Mouse (Mus musculus): ENCODE measurements at regions not wholly inside any gene's neighbourhood (a gene's known extent, or its start where the extent isn't known, plus 50 kb on each side); places are given as distances from the start of the nearest gene placed in this dataset.

DNA sequence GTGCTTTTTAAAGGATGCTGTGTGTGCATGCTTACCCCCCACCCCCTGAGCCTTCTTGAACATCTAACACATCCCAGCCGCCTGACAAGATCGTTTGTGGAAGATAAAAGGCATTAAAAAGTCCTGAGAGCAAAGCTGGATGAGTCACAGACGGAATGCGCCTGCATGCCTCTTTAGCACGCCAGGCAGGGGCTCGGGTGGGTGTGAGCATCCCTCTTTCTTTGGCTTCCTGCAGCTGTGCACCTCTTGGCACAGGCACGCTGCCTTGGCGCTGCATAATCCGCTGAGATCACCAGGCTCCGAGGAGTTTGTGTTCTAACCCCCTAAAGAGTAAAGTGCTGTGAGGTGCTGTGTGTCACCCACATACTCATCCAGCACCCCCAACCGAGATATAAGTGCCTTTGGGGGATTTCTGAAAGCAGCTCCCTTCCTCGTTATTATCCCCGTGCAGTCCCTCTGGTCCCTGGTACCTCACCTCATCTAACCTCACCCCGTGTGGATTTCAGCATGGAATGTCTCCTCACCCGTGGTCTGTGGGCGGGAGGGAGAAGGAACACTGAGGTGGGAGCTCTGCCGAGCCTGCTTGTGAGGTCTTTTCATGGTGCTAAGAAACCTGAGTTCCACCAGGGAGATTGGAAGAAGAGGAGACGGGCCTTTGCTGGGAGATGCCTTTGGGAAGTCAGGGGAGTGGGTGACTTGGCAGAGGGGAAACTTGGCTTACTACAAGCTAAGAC lies 117.8 kb upstream of the Topaz1 start:
- Histone ChIP-seq H3K9ac (ENCODE audit: low read length) (no peak overlapping the region), H3K27ac (replicated peaks in 1 of 2; ENCODE audit: control insufficient read depth in 1 of 2, insufficient read depth in 1 of 2, low read depth in 2 of 2, low read length in 2 of 2) (no peak overlapping the region), H3K4me1 (ENCODE audit: control insufficient read depth in 2 of 2, insufficient read depth in 2 of 2, low read length in 2 of 2) (no peaks in the 10 kb centered on the region), H3K9me3 (ENCODE audit: control insufficient read depth, low read length) (no peaks in the 10 kb centered on the region), H3K36me3 (ENCODE audit: control insufficient read depth, insufficient read depth, low read length) (no peaks in the 10 kb centered on the region), H3K4me2 (ENCODE audit: low read length) (no peak overlapping the region), H3K4me3 (ENCODE audit: control insufficient read depth in 1 of 2, insufficient read depth in 1 of 2, low read depth in 1 of 2, low read length in 2 of 2) (no peak overlapping the region), H3K27me3 (ENCODE audit: control insufficient read depth, insufficient read depth, low read length) (peaks cover 22% of the 10 kb centered on the region)
- WGBS, result 15% methylated on average over 18 of the region's 18 CpGs
- no peak for ATAC-seq (ENCODE audit: insufficient number of reproducible peaks, insufficient read depth, low FRiP score, low read depth)

- H3K4me3 ChIP-seq (ENCODE audit: control insufficient read depth in 1 of 2, insufficient read depth in 1 of 2, low read depth in 1 of 2, low read length in 2 of 2), result no peak overlapping the region
- 70% methylated on average over 9 of the region's 9 CpGs for WGBS
- no peak overlapping the region for H3K4me2 ChIP-seq (ENCODE audit: low read length)
- peaks cover 22% of the 10 kb centered on the region for H3K27me3 ChIP-seq (ENCODE audit: control insufficient read depth, insufficient read depth, low read length)
- no peaks in the 10 kb centered on the region for H3K36me3 ChIP-seq (ENCODE audit: control insufficient read depth, insufficient read depth, low read length)
- no peaks in the 10 kb centered on the region for H3K4me1 ChIP-seq (ENCODE audit: control insufficient read depth in 2 of 2, insufficient read depth in 2 of 2, low read length in 2 of 2)
- no peak overlapping the region for H3K9ac ChIP-seq (ENCODE audit: low read length)
- no peaks in the 10 kb centered on the region for H3K9me3 ChIP-seq (ENCODE audit: control insufficient read depth, low read length)
- no peak overlapping the region for H3K27ac ChIP-seq (replicated peaks in 1 of 2; ENCODE audit: control insufficient read depth in 1 of 2, insufficient read depth in 1 of 2, low read depth in 2 of 2, low read length in 2 of 2)
- no peak for ATAC-seq (ENCODE audit: insufficient number of reproducible peaks, insufficient read depth, low FRiP score, low read depth)
These were observed 115.4 kb upstream of the Topaz1 start for GRCm38 (mm10) chr9:122631793-122632192.

DNA sequence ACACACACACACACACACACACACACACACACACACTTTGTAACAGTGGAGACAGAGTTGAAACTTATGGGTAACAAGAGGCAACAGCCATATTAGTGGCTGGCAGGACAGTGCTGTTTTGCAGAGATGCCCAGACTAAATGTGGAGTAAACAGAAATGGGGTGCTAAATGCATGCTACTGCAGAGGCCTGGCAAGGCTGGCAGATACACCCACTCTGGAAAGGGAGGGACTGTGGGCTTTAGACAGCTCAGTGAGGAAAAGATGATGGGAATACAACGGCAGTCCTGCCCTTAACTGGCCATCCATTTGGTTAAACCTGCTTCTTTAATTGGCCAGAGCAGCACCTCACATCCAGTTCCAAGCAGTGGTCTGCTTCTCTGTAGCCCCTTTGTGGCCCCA lies 113.7 kb upstream of the Topaz1 start:
- ATAC-seq (ENCODE audit: insufficient number of reproducible peaks, insufficient read depth, low FRiP score, low read depth), result no peak

GRCm38 (mm10) chr9:122635138-122635964 lies 111.8 kb upstream of the Topaz1 start:
- Histone ChIP-seq H3K4me2 (ENCODE audit: low read length) (no peak overlapping the region), H3K27ac (replicated peaks in 1 of 2; ENCODE audit: control insufficient read depth in 1 of 2, insufficient read depth in 1 of 2, low read depth in 2 of 2, low read length in 2 of 2) (no peak overlapping the region), H3K36me3 (ENCODE audit: control insufficient read depth, insufficient read depth, low read length) (no peaks in the 10 kb centered on the region), H3K9ac (ENCODE audit: low read length) (no peak overlapping the region), H3K27me3 (ENCODE audit: control insufficient read depth, insufficient read depth, low read length) (peaks cover 12% of the 10 kb centered on the region; the same call in 1 of the 2 replicates), H3K4me3 (ENCODE audit: control insufficient read depth in 1 of 2, insufficient read depth in 1 of 2, low read depth in 1 of 2, low read length in 2 of 2) (no peak overlapping the region), H3K9me3 (ENCODE audit: control insufficient read depth, low read length) (no peaks in the 10 kb centered on the region), H3K4me1 (ENCODE audit: control insufficient read depth in 2 of 2, insufficient read depth in 2 of 2, low read length in 2 of 2) (no peaks in the 10 kb centered on the region)
- 60% methylated on average over 10 of the region's 10 CpGs for WGBS
- ATAC-seq (ENCODE audit: insufficient number of reproducible peaks, insufficient read depth, low FRiP score, low read depth), result no peak

More for the DNA sequence above, 113.7 kb upstream of the Topaz1 start:
- H3K4me2 ChIP-seq (ENCODE audit: low read length), result no peak overlapping the region
- no peaks in the 10 kb centered on the region for H3K4me1 ChIP-seq (ENCODE audit: control insufficient read depth in 2 of 2, insufficient read depth in 2 of 2, low read length in 2 of 2)
- peaks cover 25% of the 10 kb centered on the region for H3K27me3 ChIP-seq (ENCODE audit: control insufficient read depth, insufficient read depth, low read length)
- H3K9ac ChIP-seq (ENCODE audit: low read length), result no peak overlapping the region
- H3K36me3 ChIP-seq (ENCODE audit: control insufficient read depth, insufficient read depth, low read length), result no peaks in the 10 kb centered on the region
- H3K9me3 ChIP-seq (ENCODE audit: control insufficient read depth, low read length), result no peaks in the 10 kb centered on the region
- 81% methylated on average over 1 of the region's 1 CpGs for WGBS
- H3K27ac ChIP-seq (replicated peaks in 1 of 2; ENCODE audit: control insufficient read depth in 1 of 2, insufficient read depth in 1 of 2, low read depth in 2 of 2, low read length in 2 of 2), result no peak overlapping the region
- H3K4me3 ChIP-seq (ENCODE audit: control insufficient read depth in 1 of 2, insufficient read depth in 1 of 2, low read depth in 1 of 2, low read length in 2 of 2), result no peak overlapping the region

GRCm38 (mm10) chr9:122637591-122637990 lies 109.6 kb upstream of the Topaz1 start:
- no peak overlapping the region for H3K4me3 ChIP-seq (ENCODE audit: control insufficient read depth in 1 of 2, insufficient read depth in 1 of 2, low read depth in 1 of 2, low read length in 2 of 2)
- H3K36me3 ChIP-seq (ENCODE audit: control insufficient read depth, insufficient read depth, low read length), result no peaks in the 10 kb centered on the region
- WGBS, result 41% methylated on average over 3 of the region's 3 CpGs
- H3K4me2 ChIP-seq (ENCODE audit: low read length), result no peak overlapping the region
- no peak overlapping the region for H3K9ac ChIP-seq (ENCODE audit: low read length)
- no peak for ATAC-seq (ENCODE audit: insufficient number of reproducible peaks, insufficient read depth, low FRiP score, low read depth)
- no peaks in the 10 kb centered on the region for H3K9me3 ChIP-seq (ENCODE audit: control insufficient read depth, low read length)
- 0 out of 2 replicates have a peak, but pooled peaks cover 3% of the 10 kb centered on the region for H3K27me3 ChIP-seq (ENCODE audit: control insufficient read depth, insufficient read depth, low read length)
- H3K27ac ChIP-seq (replicated peaks in 1 of 2; ENCODE audit: control insufficient read depth in 1 of 2, insufficient read depth in 1 of 2, low read depth in 2 of 2, low read length in 2 of 2), result no peak overlapping the region
- no peaks in the 10 kb centered on the region for H3K4me1 ChIP-seq (ENCODE audit: control insufficient read depth in 2 of 2, insufficient read depth in 2 of 2, low read length in 2 of 2)

DNA sequence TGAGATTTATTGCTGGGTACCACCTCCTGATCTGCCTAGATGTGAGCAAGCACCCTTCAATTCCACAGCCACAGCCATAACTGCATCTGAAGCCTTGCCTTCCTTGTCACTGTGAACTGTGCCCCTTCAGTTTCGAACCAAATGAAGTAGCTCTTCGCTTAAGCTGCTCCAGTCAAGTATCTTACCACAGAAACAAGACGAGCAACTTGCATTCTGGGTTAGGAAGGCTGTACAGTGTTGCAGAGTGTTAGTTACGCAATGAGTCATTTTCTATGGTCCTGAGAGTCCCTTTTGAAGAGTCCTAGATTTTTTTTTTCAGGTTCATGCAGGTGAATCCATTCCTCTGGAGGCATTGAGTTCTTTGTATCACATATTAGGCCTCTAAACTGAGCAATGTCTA lies 107.9 kb upstream of the Topaz1 start:
- Histone ChIP-seq H3K4me3 (ENCODE audit: control insufficient read depth in 1 of 2, insufficient read depth in 1 of 2, low read depth in 1 of 2, low read length in 2 of 2) (no peak overlapping the region), H3K4me1 (ENCODE audit: control insufficient read depth in 2 of 2, insufficient read depth in 2 of 2, low read length in 2 of 2) (no peaks in the 10 kb centered on the region), H3K27me3 (ENCODE audit: control insufficient read depth, insufficient read depth, low read length) (0 out of 2 replicates have a peak, but pooled peaks cover 3% of the 10 kb centered on the region), H3K4me2 (ENCODE audit: low read length) (no peak overlapping the region), H3K27ac (replicated peaks in 1 of 2; ENCODE audit: control insufficient read depth in 1 of 2, insufficient read depth in 1 of 2, low read depth in 2 of 2, low read length in 2 of 2) (no peak overlapping the region), H3K36me3 (ENCODE audit: control insufficient read depth, insufficient read depth, low read length) (no peaks in the 10 kb centered on the region), H3K9me3 (ENCODE audit: control insufficient read depth, low read length) (no peaks in the 10 kb centered on the region), H3K9ac (ENCODE audit: low read length) (no peak overlapping the region)
- WGBS, result 81% methylated on average over 4 of the region's 4 CpGs
- ATAC-seq (ENCODE audit: insufficient number of reproducible peaks, insufficient read depth, low FRiP score, low read depth), result no peak

DNA sequence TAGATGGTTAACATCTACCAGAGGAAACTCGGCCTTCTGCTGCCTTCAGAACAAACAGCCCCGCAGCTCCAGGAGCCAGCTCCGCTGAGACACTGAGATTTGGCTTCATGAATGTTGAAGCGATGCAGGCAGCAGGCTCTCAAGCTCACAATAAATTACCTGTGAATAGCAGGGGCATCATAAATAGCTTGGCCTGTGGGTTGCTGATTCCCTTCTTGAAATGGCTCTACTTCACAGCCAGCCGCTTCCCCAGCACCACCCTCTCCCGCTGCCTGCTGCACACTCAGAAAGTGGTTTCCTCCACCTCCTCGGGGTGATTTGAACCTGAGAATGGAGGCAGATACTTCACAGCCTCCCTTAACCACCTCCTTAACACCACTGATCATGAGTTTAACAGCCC lies 104.2 kb upstream of the Topaz1 start:
- H3K4me2 ChIP-seq (ENCODE audit: low read length), result no peak overlapping the region
- H3K27me3 ChIP-seq (ENCODE audit: control insufficient read depth, insufficient read depth, low read length), result 0 out of 2 replicates have a peak, but pooled peaks cover 3% of the 10 kb centered on the region
- H3K4me3 ChIP-seq (ENCODE audit: control insufficient read depth in 1 of 2, insufficient read depth in 1 of 2, low read depth in 1 of 2, low read length in 2 of 2), result no peak overlapping the region
- no peak overlapping the region for H3K9ac ChIP-seq (ENCODE audit: low read length)
- no peaks in the 10 kb centered on the region for H3K4me1 ChIP-seq (ENCODE audit: control insufficient read depth in 2 of 2, insufficient read depth in 2 of 2, low read length in 2 of 2)
- WGBS, result 55% methylated on average over 7 of the region's 7 CpGs
- no peak overlapping the region for H3K27ac ChIP-seq (replicated peaks in 1 of 2; ENCODE audit: control insufficient read depth in 1 of 2, insufficient read depth in 1 of 2, low read depth in 2 of 2, low read length in 2 of 2)
- H3K9me3 ChIP-seq (ENCODE audit: control insufficient read depth, low read length), result no peaks in the 10 kb centered on the region
- no peak for ATAC-seq (ENCODE audit: insufficient number of reproducible peaks, insufficient read depth, low FRiP score, low read depth)
- H3K36me3 ChIP-seq (ENCODE audit: control insufficient read depth, insufficient read depth, low read length), result no peaks in the 10 kb centered on the region

Measured in heart, embryonic 14.5 days (tissue).